Mouse (Mus musculus) small intestine, adult 2 months (tissue): ENCODE measurements around the gene Rcan1.

Experiments used
- CTCF ChIP-seq: fragments of 200-500 bp; IDR thresholded peaks from 2 replicates; pipeline ENCODE4 v1.5.1; 2012; ENCODE audit warnings: low read depth, mild to moderate bottlenecking, control low read depth, inconsistent platforms, low read length, moderate library complexity, mixed read lengths; ENCODE audit not compliant: insufficient replicate concordance, insufficient read length; ENCODE audit errors: extremely low read depth
- POLR2A ChIP-seq: fragments of 200-500 bp; IDR thresholded peaks from 2 replicates; pipeline ENCODE4 v1.6.1; 2012; ENCODE audit warnings: low read depth, mild to moderate bottlenecking, control low read depth, inconsistent platforms, low read length, moderate library complexity

DNA sequence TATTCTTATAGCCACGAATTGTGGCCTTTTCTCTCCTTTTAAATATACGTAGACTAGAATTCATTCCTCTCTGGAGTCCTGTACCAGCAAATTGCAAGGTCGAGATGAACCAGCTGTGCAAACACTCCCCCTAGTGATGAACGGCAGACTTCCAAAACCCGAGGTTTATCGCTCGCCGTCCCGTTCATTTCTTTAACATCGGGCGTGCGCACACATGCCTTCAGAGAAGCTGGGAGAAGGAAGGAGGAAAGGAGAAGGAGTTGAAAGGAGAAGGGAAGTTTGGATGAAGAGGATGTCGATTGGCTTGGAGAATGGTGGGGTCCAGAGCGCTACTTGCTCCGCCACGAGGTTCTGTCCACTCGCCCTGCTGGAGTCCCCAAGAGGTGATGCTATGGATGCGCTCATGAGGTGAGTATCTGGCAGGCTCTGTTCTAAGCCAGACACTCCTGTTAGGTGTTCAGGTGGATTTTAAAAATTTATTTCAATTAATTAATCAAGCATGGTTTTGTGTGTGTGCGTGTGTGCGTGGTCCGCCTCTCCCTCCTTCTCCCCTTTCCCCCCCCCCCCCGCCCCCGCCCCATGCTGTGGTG, 8.0 kb upstream of the Rcan1 start:
- TF ChIP-seq POLR2A (no peak), CTCF (peak; percentile 61; the same call in 1 of the 2 replicates)
